Mouse (Mus musculus) midbrain, embryonic 16.5 days (tissue): ENCODE results near the gene Col2a1. TPM values are rescaled to one million over a fixed set of nuclear protein-coding genes. Genes with fewer than 3 reads are reported as not detected.

Source experiments
- ATAC-seq: fragments of 200-750 bp; cut with Nextera tagmentation; 2 replicates; pipeline ENCODE4 v1.8.0; 2017; ENCODE audit warnings: moderate TSS enrichment
- H3K27ac ChIP-seq: fragments of 300-500 bp; sonication (generic); 2 replicates; pipeline ENCODE4 v1.5.1; 2014; ENCODE audit warnings: mild to moderate bottlenecking, low read length, mixed read lengths
- H3K27me3 ChIP-seq: fragments of 300-500 bp; sonication (generic); 2 replicates; pipeline ENCODE4 v1.6.1; 2014; ENCODE audit warnings: low read depth, low read length, mixed read lengths; ENCODE audit not compliant: control insufficient read depth, insufficient read depth
- H3K36me3 ChIP-seq: fragments of 300-500 bp; sonication (generic); 2 replicates; pipeline ENCODE4 v1.6.1; 2014; ENCODE audit warnings: mild to moderate bottlenecking, low read length, moderate library complexity, mixed read lengths; ENCODE audit not compliant: control insufficient read depth, insufficient read depth
- H3K4me1 ChIP-seq: fragments of 300-500 bp; sonication (generic); 2 replicates; pipeline ENCODE4 v1.6.1; 2014; ENCODE audit warnings: mild to moderate bottlenecking, low read length, mixed read lengths; ENCODE audit not compliant: control insufficient read depth, insufficient read depth
- H3K4me2 ChIP-seq: fragments of 300-500 bp; sonication (generic); 2 replicates; pipeline ENCODE4 v1.6.1; 2014; ENCODE audit warnings: mild to moderate bottlenecking, low read length, mixed read lengths
- H3K4me3 ChIP-seq: fragments of 300-500 bp; sonication (generic); 2 replicates; pipeline ENCODE4 v1.5.1; 2014; ENCODE audit warnings: low read depth, mild to moderate bottlenecking, low read length, moderate library complexity, mixed read lengths
- H3K9ac ChIP-seq: fragments of 300-500 bp; sonication (generic); 2 replicates; pipeline ENCODE4 v1.6.1; 2014; ENCODE audit warnings: low read depth, low read length, mixed read lengths
- H3K9me3 ChIP-seq: fragments of 300-500 bp; sonication (generic); replicated peaks from 2 replicates; pipeline ENCODE4 v1.6.1; 2014; ENCODE audit warnings: mild to moderate bottlenecking, low read length, mixed read lengths; ENCODE audit not compliant: control insufficient read depth, poor library complexity, severe bottlenecking
- WGBS: fragments of 180-500 bp; shearing (Covaris S2); extraction: QIAGEN DNeasy Blood & Tissue Kit; methylation state at CpG from one replicate; pipeline ENCODE4 v1.1.7; 2014; 5-methylcytosine and 5-hydroxymethylcytosine counted together
- polyA plus RNA-seq: library from polyadenylated mRNA; unstranded; fragments of >200 nt; fragmentation: Nextera tagmentation; extraction: Ambion mirVana; gene quantifications from 2 replicates; pipeline ENCODE4 v1.2.1, GENCODE M21; 2015

The Col2a1 gene
- polyA plus RNA-seq = 22.6 and 34.8 TPM in 2 replicates

DNA sequence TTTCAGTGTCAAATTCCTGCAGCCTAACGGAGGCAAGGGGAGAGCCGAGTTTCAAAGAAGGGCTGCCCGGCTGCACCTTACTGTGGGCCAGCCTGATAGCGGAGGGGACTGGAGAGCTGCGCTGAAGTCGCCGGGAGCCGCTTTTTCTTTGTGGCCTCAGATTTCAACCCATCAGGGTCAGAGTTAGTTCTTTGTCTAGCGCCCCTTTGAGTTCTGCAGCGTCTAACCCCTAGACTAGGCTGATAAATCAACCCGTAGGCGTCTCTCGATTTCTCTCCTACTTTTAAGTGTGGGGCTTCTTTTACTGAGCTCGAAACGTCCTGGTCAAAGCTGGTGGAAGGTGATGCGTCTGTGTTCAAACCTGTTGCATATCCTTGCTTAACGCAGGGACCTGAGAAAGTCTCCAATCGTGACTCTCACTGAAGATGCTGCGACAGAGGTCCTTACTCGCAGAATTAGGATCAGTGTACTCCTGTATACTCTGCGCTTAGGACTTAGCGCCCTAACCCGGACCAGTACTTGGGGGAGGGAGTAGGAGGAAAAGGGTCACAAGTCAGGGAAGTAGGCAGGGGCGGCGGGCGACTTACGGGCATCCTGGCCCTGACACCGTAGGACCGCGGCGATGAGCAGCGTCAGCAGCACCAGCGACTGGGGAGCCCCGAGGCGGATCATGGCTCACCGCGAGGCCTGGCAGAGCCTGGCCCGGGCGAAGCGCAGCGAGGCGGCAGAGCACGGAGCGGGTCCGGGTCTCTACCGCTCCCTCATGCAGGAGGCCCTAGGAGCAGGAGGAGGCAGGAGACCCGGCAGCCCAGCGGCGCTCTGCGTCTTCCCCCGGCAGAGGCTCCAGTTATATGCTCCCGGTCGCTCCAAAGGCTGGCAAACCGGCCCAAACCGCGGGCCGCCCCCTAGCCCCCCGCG lies at the start of gene Col2a1:
TSS of gene Col2a1 (minus strand) at position 874 of the 918 bp plus-strand sequence.
- H3K4me3 ChIP-seq = peak within 1 kb of the TSS; percentile 43
- peaks cover 51% of the 10 kb centered on the region for H3K4me1 ChIP-seq
- peaks cover 12% of the 10 kb centered on the region for H3K27me3 ChIP-seq
- WGBS = under 1% methylated on average over 58 of the region's 59 CpGs
- no peaks in the 10 kb centered on the region for H3K9me3 ChIP-seq
- peak; percentile 62 for ATAC-seq
- no peaks in the 10 kb centered on the region for H3K36me3 ChIP-seq
- 0 out of 2 replicates have a peak within 1 kb of the TSS, but pooled peaks have one; percentile 20 for H3K27ac ChIP-seq
- H3K4me2 ChIP-seq = peak within 1 kb of the TSS; percentile 91
- peak within 1 kb of the TSS; percentile 72 for H3K9ac ChIP-seq

- no peak overlapping the region for H3K9ac ChIP-seq
- ATAC-seq = no peak
- peaks cover 25% of the 10 kb centered on the region for H3K36me3 ChIP-seq
- H3K9me3 ChIP-seq = no peaks in the 10 kb centered on the region
- no peak overlapping the region for H3K4me2 ChIP-seq
- no peaks in the 10 kb centered on the region for H3K4me1 ChIP-seq
- no peak overlapping the region for H3K27ac ChIP-seq
- no peak overlapping the region for H3K4me3 ChIP-seq
- WGBS = 92% methylated on average over 5 of the region's 5 CpGs
- H3K27me3 ChIP-seq = no peaks in the 10 kb centered on the region
Observed at GRCm38 (mm10) chr15:98051685-98052084, 47.2 kb upstream of the Col2a1 start.

DNA sequence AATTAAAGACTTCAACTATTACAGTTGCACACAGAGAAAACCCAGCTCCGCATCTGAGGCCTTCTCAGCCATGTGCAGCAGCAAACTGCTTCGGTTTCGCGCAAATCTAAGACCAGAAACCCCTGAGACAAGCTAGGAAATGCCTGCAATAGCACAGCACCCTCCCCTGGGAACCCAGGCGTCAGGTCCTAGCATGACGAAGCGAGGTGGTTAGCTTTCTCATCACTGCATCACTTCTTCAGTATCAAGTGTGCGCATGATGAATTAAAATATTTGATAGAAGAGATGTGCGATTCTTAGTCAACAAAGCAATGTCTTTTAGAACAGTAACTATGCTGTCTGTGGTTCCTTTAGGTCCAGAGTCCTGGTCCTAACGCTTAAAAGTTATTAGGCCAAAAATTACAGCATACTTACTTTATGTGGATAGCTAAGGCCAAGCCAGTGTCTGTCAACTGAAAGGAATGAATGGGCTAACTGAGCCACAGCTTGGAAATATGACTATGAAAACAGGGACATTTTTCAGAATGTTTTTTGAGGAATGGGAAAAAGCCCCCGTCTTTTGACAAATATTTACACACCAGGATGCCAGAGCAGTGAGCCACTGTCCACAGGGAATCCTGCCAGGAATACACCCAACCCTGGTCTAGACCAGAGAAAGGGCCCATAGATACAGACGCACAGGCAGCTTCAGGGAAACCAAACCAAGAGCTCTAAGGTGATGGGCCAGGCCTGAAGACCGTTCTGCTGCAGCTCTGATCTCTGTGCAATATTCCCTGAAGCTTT lies 44.6 kb upstream of the Col2a1 start:
- Histone ChIP-seq H3K4me3 (no peak overlapping the region), H3K4me1 (no peaks in the 10 kb centered on the region), H3K4me2 (no peak overlapping the region), H3K36me3 (peaks cover 42% of the 10 kb centered on the region), H3K9me3 (no peaks in the 10 kb centered on the region), H3K27ac (no peak overlapping the region), H3K9ac (no peak overlapping the region), H3K27me3 (no peaks in the 10 kb centered on the region)
- WGBS = 92% methylated on average over 13 of the region's 13 CpGs
- no peak for ATAC-seq

DNA sequence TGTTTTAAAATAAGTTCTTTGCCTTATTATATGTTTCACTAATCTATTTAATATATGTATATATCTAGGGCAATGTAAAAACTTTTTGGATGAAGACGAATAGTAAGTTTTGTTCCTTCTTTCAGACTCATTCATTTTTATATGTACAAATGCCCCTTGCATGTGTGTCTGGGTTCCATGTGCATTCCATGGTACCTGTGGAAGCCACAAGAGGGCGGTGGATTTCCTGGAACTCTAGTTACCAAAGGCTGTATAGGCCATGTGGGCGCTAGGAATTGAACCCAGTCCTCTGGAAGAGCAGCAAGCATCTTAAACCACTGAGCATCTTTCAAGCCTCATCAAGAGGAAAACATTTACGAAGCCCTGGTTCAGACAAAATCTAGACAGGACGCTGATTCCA lies 39.9 kb upstream of the Col2a1 start:
- no peaks in the 10 kb centered on the region for H3K9me3 ChIP-seq

GRCm38 (mm10) chr15:98043967-98044366 lies 39.5 kb upstream of the Col2a1 start:
- H3K4me3 ChIP-seq = no peak overlapping the region
- ATAC-seq = no peak
- H3K4me2 ChIP-seq = no peak overlapping the region
- 99% methylated on average over 6 of the region's 6 CpGs for WGBS
- no peaks in the 10 kb centered on the region for H3K4me1 ChIP-seq
- H3K9ac ChIP-seq = no peak overlapping the region
- H3K27ac ChIP-seq = no peak overlapping the region
- H3K36me3 ChIP-seq = peaks cover 53% of the 10 kb centered on the region
- H3K9me3 ChIP-seq = no peaks in the 10 kb centered on the region
- H3K27me3 ChIP-seq = no peaks in the 10 kb centered on the region

More for the DNA sequence above, 39.9 kb upstream of the Col2a1 start:
- no peak overlapping the region for H3K4me2 ChIP-seq
- 96% methylated on average over 5 of the region's 5 CpGs for WGBS
- no peaks in the 10 kb centered on the region for H3K27me3 ChIP-seq
- peaks cover 49% of the 10 kb centered on the region for H3K36me3 ChIP-seq
- H3K9ac ChIP-seq = no peak overlapping the region
- H3K27ac ChIP-seq = no peak overlapping the region
- ATAC-seq = no peak
- H3K4me1 ChIP-seq = no peaks in the 10 kb centered on the region
- H3K4me3 ChIP-seq = no peak overlapping the region

- no peak overlapping the region for H3K27ac ChIP-seq
- H3K4me3 ChIP-seq = no peak overlapping the region
- H3K9ac ChIP-seq = no peak overlapping the region
- H3K9me3 ChIP-seq = no peaks in the 10 kb centered on the region
- H3K36me3 ChIP-seq = peaks cover 48% of the 10 kb centered on the region
- no peaks in the 10 kb centered on the region for H3K4me1 ChIP-seq
- no peaks in the 10 kb centered on the region for H3K27me3 ChIP-seq
- H3K4me2 ChIP-seq = no peak overlapping the region
- ATAC-seq = no peak
- WGBS = 90% methylated on average over 12 of the region's 12 CpGs
Observed at GRCm38 (mm10) chr15:98042508-98042907, 38.0 kb upstream of the Col2a1 start.

DNA sequence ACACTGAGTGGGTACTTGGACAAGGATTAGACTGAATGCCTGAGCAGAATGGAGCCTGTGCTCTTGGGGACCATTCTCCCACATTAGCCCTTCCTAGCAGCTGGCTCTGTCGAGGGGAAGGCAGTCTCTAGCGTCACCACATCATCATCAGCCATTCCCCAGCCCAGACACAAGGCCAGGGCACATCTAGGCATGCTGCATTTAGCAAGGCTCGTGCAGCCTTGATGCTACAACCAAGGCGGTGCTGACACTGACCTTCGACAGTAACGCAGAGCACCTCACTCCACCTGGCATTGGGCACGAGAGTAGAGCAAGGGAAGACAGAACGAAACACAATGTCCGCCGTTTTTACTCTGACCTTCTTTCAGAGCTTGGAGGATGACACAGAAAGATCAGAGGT lies 35.2 kb upstream of the Col2a1 start:
- no peak for ATAC-seq
- H3K27ac ChIP-seq = no peak overlapping the region

DNA sequence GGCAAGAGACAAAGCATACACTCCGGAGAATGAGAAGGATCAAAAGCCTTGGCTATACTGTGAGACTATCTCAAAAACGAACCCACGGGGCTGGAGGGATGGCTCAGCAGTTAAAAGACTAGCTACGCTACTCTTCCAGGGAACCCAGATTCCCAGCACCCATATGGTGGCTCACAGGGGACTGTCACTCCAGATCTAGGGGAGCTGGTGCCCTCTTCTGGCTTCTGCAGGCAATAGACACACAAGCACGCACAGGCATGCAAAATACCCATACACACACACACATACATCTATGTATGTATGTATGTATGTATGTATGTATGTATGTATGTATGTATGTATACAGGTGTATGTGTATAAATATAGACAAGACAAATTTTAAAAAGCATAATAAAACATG lies 32.1 kb upstream of the Col2a1 start:
- H3K4me3 ChIP-seq = no peak overlapping the region
- H3K36me3 ChIP-seq = 0 out of 2 replicates have a peak, but pooled peaks cover 14% of the 10 kb centered on the region
- no peaks in the 10 kb centered on the region for H3K4me1 ChIP-seq
- 96% methylated on average over 5 of the region's 5 CpGs for WGBS
- no peak overlapping the region for H3K9ac ChIP-seq
- H3K4me2 ChIP-seq = no peak overlapping the region
- no peak overlapping the region for H3K27ac ChIP-seq
- ATAC-seq = no peak
- H3K27me3 ChIP-seq = no peaks in the 10 kb centered on the region
- no peaks in the 10 kb centered on the region for H3K9me3 ChIP-seq

More for the DNA sequence above, 35.2 kb upstream of the Col2a1 start:
- Histone ChIP-seq H3K4me2 (no peak overlapping the region), H3K9ac (no peak overlapping the region), H3K9me3 (no peaks in the 10 kb centered on the region), H3K4me3 (no peak overlapping the region), H3K27me3 (no peaks in the 10 kb centered on the region), H3K4me1 (no peaks in the 10 kb centered on the region), H3K36me3 (peaks cover 28% of the 10 kb centered on the region)
- 92% methylated on average over 10 of the region's 10 CpGs for WGBS
